In genomic region chr5:122621376-122621886, GRCm38 (mm10) we compare ENCODE assay signal across 7 mouse cellular contexts. TPM values are rescaled to one million over a fixed set of nuclear protein-coding genes. Genes with fewer than 3 reads are reported as not detected.
DNase-seq lines count a peak whose midpoint lies in the region; ATAC-seq and TF ChIP-seq lines count a peak whose summit lies in the region.

No protein-coding gene starts in this region.

- H3K36me3 ChIP-seq in C2C12 (ENCODE audit: control insufficient read depth, insufficient read depth) = no peaks in the 10 kb centered on the region
- H3K36me3 ChIP-seq in hindbrain, postnatal 0 days (ENCODE audit: insufficient read depth, low read length) = no peaks in the 10 kb centered on the region
- no peaks in the 10 kb centered on the region for H3K36me3 ChIP-seq in lung, embryonic 14.5 days (ENCODE audit: insufficient read depth)
- no peaks in the 10 kb centered on the region for H3K36me3 ChIP-seq in stomach, embryonic 16.5 days (ENCODE audit: control insufficient read depth, insufficient read depth, low read length)

- no peak overlapping the region for H3K4me3 ChIP-seq in C2C12 (ENCODE audit: insufficient read depth, poor library complexity, severe bottlenecking)
- H3K4me3 ChIP-seq in hindbrain, postnatal 0 days (ENCODE audit: low read length) = no peak overlapping the region
- no peak overlapping the region for H3K4me3 ChIP-seq in lung, embryonic 14.5 days (ENCODE audit: low read depth, low read length)
- no peak overlapping the region for H3K4me3 ChIP-seq in stomach, embryonic 16.5 days (replicated peaks; ENCODE audit: low read length)

- no peak overlapping the region for H3K4me2 ChIP-seq in hindbrain, postnatal 0 days (ENCODE audit: low read depth, low read length)
- H3K4me2 ChIP-seq in lung, embryonic 14.5 days = no peak overlapping the region
- no peak overlapping the region for H3K4me2 ChIP-seq in stomach, embryonic 16.5 days (ENCODE audit: low read depth, low read length)

- H3K9ac ChIP-seq in hindbrain, postnatal 0 days (replicated peaks; ENCODE audit: low read length) = no peak overlapping the region
- no peak overlapping the region for H3K9ac ChIP-seq in lung, embryonic 14.5 days
- H3K9ac ChIP-seq in stomach, embryonic 16.5 days (ENCODE audit: low read length) = no peak overlapping the region

- intact Hi-C loops in gastrocnemius, postnatal 14 days (cut with DNase I; ENCODE audit: low total_unique reads) = loop anchor here (10.0 kb wide), 1 partner anchor 77 kb away; no protein-coding TSS in a partner anchor

- H3K9me3 ChIP-seq in hindbrain, postnatal 0 days (ENCODE audit: low read length) = no peaks in the 10 kb centered on the region
- H3K9me3 ChIP-seq in lung, embryonic 14.5 days (ENCODE audit: low read depth, low read length) = no peaks in the 10 kb centered on the region
- no peaks in the 10 kb centered on the region for H3K9me3 ChIP-seq in stomach, embryonic 16.5 days (replicated peaks; ENCODE audit: control insufficient read depth, low read length)

- no peaks in the 10 kb centered on the region for H3K27me3 ChIP-seq in C2C12 (ENCODE audit: control insufficient read depth, insufficient read depth, insufficient read length)
- H3K27me3 ChIP-seq in hindbrain, postnatal 0 days (ENCODE audit: insufficient read depth, low read length) = no peaks in the 10 kb centered on the region
- no peaks in the 10 kb centered on the region for H3K27me3 ChIP-seq in lung, embryonic 14.5 days (ENCODE audit: insufficient read depth, low read length)
- H3K27me3 ChIP-seq in stomach, embryonic 16.5 days (ENCODE audit: control insufficient read depth, insufficient read depth, low read length) = no peaks in the 10 kb centered on the region

- peak overlapping the region; percentile 45 for H3K27ac ChIP-seq in hindbrain, postnatal 0 days
- H3K27ac ChIP-seq in lung, embryonic 14.5 days (ENCODE audit: low read depth) = peak overlapping the region; percentile 93
- peak overlapping the region; percentile 94 for H3K27ac ChIP-seq in stomach, embryonic 16.5 days (ENCODE audit: low read length)

- peak; percentile 99 for DNase-seq in Muller cell, postnatal 12 days (ENCODE audit: inconsistent ontology term)
- DNase-seq in gastrocnemius, postnatal 14 days = peak; percentile 76
- DNase-seq in hindbrain, postnatal 0 days (ENCODE audit: low spot score) = peak; percentile 65
- DNase-seq in lung, embryonic 14.5 days = peak; percentile 91
- no peak for DNase-seq in layer of hippocampus, postnatal 36 days

- no peaks in the 10 kb centered on the region for H3K79me2 ChIP-seq in C2C12 (ENCODE audit: control insufficient read depth, insufficient read depth)

- TF ChIP-seq CTCF in C2C12 (IDR thresholded peaks at IDR 0.05; ENCODE audit: control insufficient read depth, insufficient read depth, insufficient read length) = no peak
- TF ChIP-seq CTCF in hindbrain, postnatal 0 days (IDR thresholded peaks at IDR 0.05; ENCODE audit: low read depth) = no peak
- TF ChIP-seq CTCF in lung, embryonic 14.5 days (IDR thresholded peaks at IDR 0.05; ENCODE audit: low read depth) = no peak

- H3K79me3 ChIP-seq in C2C12 (ENCODE audit: low read depth) = no peaks in the 10 kb centered on the region

- no peaks in the 10 kb centered on the region for H3K4me1 ChIP-seq in hindbrain, postnatal 0 days (ENCODE audit: insufficient read depth, low read length)
- no peaks in the 10 kb centered on the region for H3K4me1 ChIP-seq in lung, embryonic 14.5 days (ENCODE audit: insufficient read depth)
- peaks cover 8% of the 10 kb centered on the region for H3K4me1 ChIP-seq in stomach, embryonic 16.5 days (ENCODE audit: control insufficient read depth, insufficient read depth, low read length)

- peak; percentile 83 for ATAC-seq in hindbrain, postnatal 0 days
- peak; percentile 97 for ATAC-seq in lung, embryonic 14.5 days (ENCODE audit: insufficient read depth)
- peak; percentile 93 for ATAC-seq in stomach, embryonic 16.5 days (ENCODE audit: insufficient read depth, low FRiP score)

- 13% methylated on average over 7 of the region's 7 CpGs for WGBS in hindbrain, postnatal 0 days
- WGBS in lung, embryonic 14.5 days = 3% methylated on average over 7 of the region's 7 CpGs
- WGBS in stomach, embryonic 16.5 days = 14% methylated on average over 7 of the region's 7 CpGs

- no peak overlapping the region for H3ac ChIP-seq in C2C12 (ENCODE audit: control insufficient read depth, insufficient read length, low read depth)

TF ChIP-seq in C2C12, 6 proteins besides CTCF, POLR2A, EP300 and RAD21:
- TF ChIP-seq MYOD1 (IDR thresholded peaks at IDR 0.05; ENCODE audit: control insufficient read depth, insufficient read length, low read depth) (no peak), CEBPB (IDR thresholded peaks at IDR 0.05; ENCODE audit: low read depth) (peak; percentile 62), USF1 (IDR thresholded peaks at IDR 0.05; ENCODE audit: low read depth) (no peak), MAX (IDR thresholded peaks at IDR 0.05) (no peak), FOSL1 (IDR thresholded peaks at IDR 0.05; ENCODE audit: insufficient read depth, low read length, poor library complexity, severe bottlenecking) (no peak)

RNA-seq across cellular contexts. Expression of gene Ift81, which starts 7.1 kb away (rescaled TPM):
- 3.5 TPM for polyA plus RNA-seq in C2C12 (2012; fragmentation: generic; extraction: Trizol)
- total RNA-seq in gastrocnemius, postnatal 14 days (2021) = 1 to 10 TPM; 3.7 to 6.2 TPM
- total RNA-seq in hindbrain, postnatal 0 days (2014; rRNA removed) = 21.3 and 32.3 TPM in 2 replicates
- 66.3 and 66.5 TPM in 2 replicates for polyA plus RNA-seq in hindbrain, postnatal 0 days (2015; fragmentation: Nextera tagmentation; extraction: Ambion mirVana)
- 38.4 and 39.6 TPM in 2 replicates for polyA plus RNA-seq in lung, embryonic 14.5 days (2014; fragmentation: Nextera tagmentation; extraction: Ambion mirVana)
- polyA plus RNA-seq in stomach, embryonic 16.5 days (2015; fragmentation: Nextera tagmentation; extraction: Ambion mirVana) = 28.5 and 36.0 TPM in 2 replicates
- 10 to 100 TPM; 37.1 to 40.5 TPM for total RNA-seq in layer of hippocampus, postnatal 36 days (2021)

RNA-seq across cellular contexts. Expression of gene P2rx7, which starts 22.3 kb away (rescaled TPM):
- 1.6 TPM for polyA plus RNA-seq in C2C12 (2012; fragmentation: generic; extraction: Trizol)
- 1 to 10 TPM; 2.4 to 2.7 TPM for total RNA-seq in gastrocnemius, postnatal 14 days (2021)
- total RNA-seq in hindbrain, postnatal 0 days (2014; rRNA removed) = 13.5 and 16.2 TPM in 2 replicates
- polyA plus RNA-seq in hindbrain, postnatal 0 days (2015; fragmentation: Nextera tagmentation; extraction: Ambion mirVana) = 7.1 and 7.3 TPM in 2 replicates
- 1.3 and 2.7 TPM in 2 replicates for polyA plus RNA-seq in lung, embryonic 14.5 days (2014; fragmentation: Nextera tagmentation; extraction: Ambion mirVana)
- 2.8 and 3.3 TPM in 2 replicates for polyA plus RNA-seq in stomach, embryonic 16.5 days (2015; fragmentation: Nextera tagmentation; extraction: Ambion mirVana)
- total RNA-seq in layer of hippocampus, postnatal 36 days (2021) = 1 to 10 TPM; 7.4 to 7.7 TPM

Comparison
In these comparisons a context has a peak if more than half of its experiments do, and no peak if none do; other contexts are left out.
1. DNase-seq: peak in Muller cell, postnatal 12 days (single experiment), gastrocnemius, postnatal 14 days (single experiment), hindbrain, postnatal 0 days (single experiment) and lung, embryonic 14.5 days (single experiment); none in layer of hippocampus, postnatal 36 days (0 of 2).
2. Peak in every context shown above with its lines, with median percentiles within 50 percentile points of each other: ATAC-seq and H3K27ac ChIP-seq.